15 mouse cellular contexts compared by ENCODE assay signal in the genomic region with DNA sequence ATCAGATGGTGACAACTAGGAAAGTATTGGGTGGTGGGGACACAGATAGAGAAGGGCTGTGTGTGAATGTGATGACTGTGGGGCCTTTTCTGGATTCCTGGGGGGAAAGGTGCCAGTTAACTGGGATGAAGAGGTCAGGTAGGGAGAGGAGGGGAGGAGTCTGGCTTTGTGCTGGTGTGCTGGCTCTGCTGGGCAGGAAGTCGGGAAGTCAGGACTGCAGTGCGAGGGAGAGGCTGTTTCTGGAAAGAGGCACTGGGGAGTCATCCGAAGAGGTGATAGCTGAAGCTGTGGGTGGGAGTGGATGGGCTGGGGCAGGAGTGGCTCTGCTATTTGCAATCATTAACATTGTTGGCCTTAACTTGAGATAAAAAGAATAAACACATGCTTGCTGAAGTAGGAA. TPM values are rescaled to one million over a fixed set of nuclear protein-coding genes. Genes with fewer than 3 reads are reported as not detected.
DNase-seq lines count a peak whose midpoint lies in the region; ATAC-seq and TF ChIP-seq lines count a peak whose summit lies in the region.
"Had no signal": no experiment of that assay in that cellular context is flagged by ENCODE, and none has a peak within 500 bp of the region (broad histone marks: within the 10 kb centered on the region; RNA-seq: fewer than 3 reads in every experiment).

No protein-coding gene starts in this region.

- H3K4me1 ChIP-seq in ES-Bruce4 (ENCODE audit: control insufficient read depth, insufficient read depth, low read length) = peaks cover 2% of the 10 kb centered on the region
- no peaks in the 10 kb centered on the region for H3K4me1 ChIP-seq in intestine, embryonic 14.5 days (replicated peaks; ENCODE audit: control insufficient read depth, insufficient read depth, low read length)
- H3K4me1 ChIP-seq: megakaryocyte, embryonic 14.5 days had no signal

- 10% methylated on average over 3 of the region's 3 CpGs for WGBS in intestine, embryonic 14.5 days

- H3K4me2 ChIP-seq in intestine, embryonic 14.5 days (ENCODE audit: low read length) = no peak overlapping the region

- no peak overlapping the region for H3K4me3 ChIP-seq in ES-Bruce4 (ENCODE audit: low read depth, low read length)
- no peak overlapping the region for H3K4me3 ChIP-seq in intestine, embryonic 14.5 days (ENCODE audit: low read depth, low read length)

- ATAC-seq in intestine, embryonic 14.5 days (replicated peaks; ENCODE audit: low FRiP score, low TSS enrichment, low read depth) = no peak
- ATAC-seq: forebrain, embryonic 16.5 days had no signal

- no peaks in the 10 kb centered on the region for H3K36me3 ChIP-seq in ES-Bruce4 (ENCODE audit: control insufficient read depth, insufficient read depth, low read length, poor library complexity, severe bottlenecking)
- no peaks in the 10 kb centered on the region for H3K36me3 ChIP-seq in intestine, embryonic 14.5 days (ENCODE audit: control insufficient read depth, insufficient read depth, low read length)

- no peak for TF ChIP-seq EP300 in ES-Bruce4 (IDR thresholded peaks at IDR 0.05; ENCODE audit: insufficient read depth, low read depth, low read length)

- DNase-seq in ES-CJ7 (ENCODE audit: low read depth, low spot score) = peak; percentile 25
- DNase-seq in intestine, embryonic 14.5 days (ENCODE audit: low spot score) = peak; percentile 60
- peak; percentile 50 for DNase-seq in lung, postnatal 25 days (ENCODE audit: low spot score)
- no peak for DNase-seq in cerebellum, postnatal 36 days
- DNase-seq in layer of hippocampus, postnatal 36 days = no peak
- no peak for DNase-seq in adrenal gland, adult (ENCODE audit: inconsistent age in 2 of 2, low spot score in 1 of 2)
- DNase-seq: adrenal gland, adult 2 months; cerebellum, adult 18-20 months; left cerebral cortex, postnatal 4 days; right cerebral cortex, postnatal 25 days; thymus, adult 18-20 months had no signal

- no peak for TF ChIP-seq CTCF in ES-Bruce4 (IDR thresholded peaks at IDR 0.05; ENCODE audit: low read depth, low read length)

- no peak overlapping the region for H3K9ac ChIP-seq in ES-Bruce4 (ENCODE audit: low read depth, poor library complexity, severe bottlenecking)
- H3K9ac ChIP-seq in intestine, embryonic 14.5 days (ENCODE audit: low read length) = no peak overlapping the region

- peak overlapping the region; percentile 41; the same call in 1 of the 2 replicates for H3K27ac ChIP-seq in ES-Bruce4 (ENCODE audit: insufficient read depth, low read length)
- H3K27ac ChIP-seq in intestine, embryonic 14.5 days (ENCODE audit: low read depth) = no peak overlapping the region

- no peaks in the 10 kb centered on the region for H3K27me3 ChIP-seq in ES-Bruce4 (ENCODE audit: control insufficient read depth, insufficient read depth, low read length, poor library complexity, severe bottlenecking)
- H3K27me3 ChIP-seq in intestine, embryonic 14.5 days (replicated peaks; ENCODE audit: control insufficient read depth, insufficient read depth, low read length) = no peaks in the 10 kb centered on the region
- H3K27me3 ChIP-seq: megakaryocyte, embryonic 14.5 days had no signal

- no peak for TF ChIP-seq POLR2A in ES-Bruce4 (IDR thresholded peaks at IDR 0.05; ENCODE audit: insufficient read depth, low read length)

- H3K9me3 ChIP-seq in ES-Bruce4 (replicated peaks; ENCODE audit: control insufficient read depth, insufficient read depth, low read length, poor library complexity, severe bottlenecking) = no peaks in the 10 kb centered on the region; the same call in 1 of the 2 replicates
- H3K9me3 ChIP-seq in intestine, embryonic 14.5 days (ENCODE audit: control insufficient read depth, low read length) = no peaks in the 10 kb centered on the region

RNA-seq across cellular contexts. Expression of gene Plce1, which starts 23.7 kb away (rescaled TPM):
- 2.8 and 3.7 TPM in 2 replicates for polyA plus RNA-seq in ES-Bruce4 (2011; ENCODE audit: insufficient read depth, insufficient read length, low read depth, missing spikeins)
- polyA plus RNA-seq in intestine, embryonic 14.5 days (2014; fragmentation: Nextera tagmentation; extraction: Ambion mirVana) = 6.7 and 6.8 TPM in 2 replicates
- total RNA-seq in layer of hippocampus, postnatal 36 days (2021) = 10 to 100 TPM in 1 of 2 experiments, 1 to 10 TPM in 1; 9.7 to 10.4 TPM
- total RNA-seq: MEL had no signal

Comparison
In these comparisons a context has a peak if more than half of its experiments do, and no peak if none do; other contexts are left out.
1. DNase-seq: peak in ES-CJ7 (single experiment), intestine, embryonic 14.5 days (single experiment) and lung, postnatal 25 days (single experiment); none in cerebellum, postnatal 36 days (0 of 2), layer of hippocampus, postnatal 36 days (0 of 2) and adrenal gland, adult (0 of 2).